Mouse (Mus musculus) liver, postnatal 0 days (tissue): ENCODE data around the gene Zbtb3. TPM values are rescaled to one million over a fixed set of nuclear protein-coding genes. Genes with fewer than 3 reads are reported as not detected.
"Not testable (repeated sequence)": the region's sequence is repeated elsewhere in the genome, so short reads cannot be mapped to it uniquely, and the experiment has no call there.

ENCODE experiments used
- ATAC-seq: fragments of 200-750 bp; cut with Nextera tagmentation; 2 replicates; pipeline ENCODE4 v1.8.0; 2017; ENCODE audit warnings: mild to moderate bottlenecking, moderate library complexity
- DNase-seq: peaks from one replicate; pipeline ENCODE4 v3.0.0-alpha.2; 2016
- H3K27ac ChIP-seq: fragments of 300-500 bp; sonication (generic); 2 replicates; pipeline ENCODE4 v1.5.1; 2014; ENCODE audit warnings: antibody characterized with exemption, moderate library complexity, mild to moderate bottlenecking, low read depth
- H3K27me3 ChIP-seq: fragments of 300-500 bp; sonication (generic); 2 replicates; pipeline ENCODE4 v1.6.1; 2014; ENCODE audit warnings: low read length, control low read depth, mixed read lengths; ENCODE audit not compliant: insufficient read depth
- H3K36me3 ChIP-seq: fragments of 300-500 bp; sonication (generic); replicated peaks from 2 replicates; pipeline ENCODE4 v1.6.1; 2014; ENCODE audit warnings: mild to moderate bottlenecking, control low read depth, low read length, moderate library complexity, mixed read lengths; ENCODE audit not compliant: insufficient read depth
- H3K4me1 ChIP-seq: fragments of 300-500 bp; sonication (generic); 2 replicates; pipeline ENCODE4 v1.6.1; 2014; ENCODE audit warnings: antibody characterized with exemption, mild to moderate bottlenecking, control low read depth; ENCODE audit not compliant: insufficient read depth
- H3K4me2 ChIP-seq: fragments of 300-500 bp; sonication (generic); 2 replicates; pipeline ENCODE4 v1.6.1; 2014; ENCODE audit warnings: low read depth, mild to moderate bottlenecking, low read length, moderate library complexity, mixed read lengths
- H3K4me3 ChIP-seq: fragments of 300-500 bp; sonication (generic); 2 replicates; pipeline ENCODE4 v1.5.1; 2014; ENCODE audit warnings: low read depth, low read length
- H3K9ac ChIP-seq: fragments of 300-500 bp; sonication (generic); replicated peaks from 2 replicates; pipeline ENCODE4 v1.6.1; 2014; ENCODE audit warnings: mild to moderate bottlenecking, moderate library complexity
- H3K9me3 ChIP-seq: fragments of 300-500 bp; sonication (generic); 2 replicates; pipeline ENCODE4 v1.6.1; 2016; ENCODE audit warnings: mild to moderate bottlenecking, control low read depth, low read length, mixed read lengths
- CTCF ChIP-seq: sonication (generic); IDR thresholded peaks from 2 replicates; pipeline ENCODE4 v1.5.1; 2016; ENCODE audit warnings: antibody characterized with exemption, low read depth
- EP300 ChIP-seq: IDR thresholded peaks from 2 replicates; pipeline ENCODE4 v1.6.1; 2016; ENCODE audit warnings: antibody characterized with exemption, low read depth, mild to moderate bottlenecking
- WGBS: fragments of 180-500 bp; shearing (Covaris S2); extraction: QIAGEN DNeasy Blood & Tissue Kit; methylation state at CpG from one replicate; pipeline ENCODE4 v1.1.7; 2014; ENCODE audit not compliant: insufficient replicate concordance; 5-methylcytosine and 5-hydroxymethylcytosine counted together
- polyA plus RNA-seq: library from polyadenylated mRNA; unstranded; fragments of >200 nt; fragmentation: Nextera tagmentation; extraction: Ambion mirVana; gene quantifications from 2 replicates; pipeline ENCODE4 v1.2.1, GENCODE M21; 2015

The Zbtb3 gene
- polyA plus RNA-seq, 1 experiment from 2014 or later, result 0.82 TPM

DNA sequence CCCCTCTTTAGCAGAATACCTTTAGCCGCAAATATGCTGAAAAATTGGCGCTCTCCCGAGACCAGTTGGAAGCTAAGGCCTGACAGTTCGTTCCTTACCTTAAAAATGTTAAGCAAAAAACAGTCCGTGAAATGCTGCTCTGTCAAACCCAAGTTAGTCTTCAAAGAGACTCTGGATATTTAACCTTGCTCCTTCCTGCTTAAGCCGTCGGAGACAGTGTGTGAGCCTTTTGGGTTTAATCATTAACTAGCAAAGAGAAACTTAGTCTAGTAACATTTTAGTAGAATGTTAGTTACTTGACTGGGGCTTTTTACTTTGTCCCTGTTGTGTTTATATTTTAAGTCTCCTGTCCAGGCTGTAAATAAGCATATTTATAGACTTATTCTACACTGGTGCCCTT lies 18.8 kb downstream of the Zbtb3 start:
- Histone ChIP-seq H3K27me3 (no peaks in the 10 kb centered on the region), H3K9ac (peak overlapping the region; percentile 94), H3K27ac (peak overlapping the region; percentile 99), H3K4me1 (peaks cover 22% of the 10 kb centered on the region), H3K4me3 (peak overlapping the region; percentile 98), H3K4me2 (peak overlapping the region; percentile 87), H3K9me3 (no peaks in the 10 kb centered on the region), H3K36me3 (peaks cover 33% of the 10 kb centered on the region)
- 0% methylated on average over 7 of the region's 7 CpGs for WGBS
- DNase-seq (no peak), ATAC-seq (no peak)
- TF ChIP-seq CTCF (no peak), EP300 (no peak)

DNA sequence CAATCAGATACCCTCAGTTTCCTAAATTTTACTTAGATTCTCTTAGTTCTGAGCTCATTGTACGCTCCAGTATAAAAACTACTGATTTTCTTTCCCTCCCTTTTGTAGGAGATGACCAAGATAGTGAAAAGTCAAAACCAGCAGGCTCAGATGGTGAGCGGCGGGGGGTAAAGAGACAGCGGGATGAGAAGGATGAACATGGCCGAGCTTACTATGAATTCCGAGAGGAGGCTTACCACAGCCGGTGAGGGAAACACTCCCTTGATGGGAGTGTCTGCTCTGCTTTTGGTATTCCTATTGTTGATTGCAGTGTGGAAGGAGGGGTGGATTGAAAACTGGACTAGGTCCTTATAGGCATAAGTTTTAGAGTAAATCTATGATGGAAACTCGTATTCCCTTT lies 20.3 kb downstream of the Zbtb3 start:
- Histone ChIP-seq H3K36me3 (peaks cover 49% of the 10 kb centered on the region), H3K9ac (peak overlapping the region; percentile 94; the same call in 1 of the 2 replicates)
- no peak for ATAC-seq

DNA sequence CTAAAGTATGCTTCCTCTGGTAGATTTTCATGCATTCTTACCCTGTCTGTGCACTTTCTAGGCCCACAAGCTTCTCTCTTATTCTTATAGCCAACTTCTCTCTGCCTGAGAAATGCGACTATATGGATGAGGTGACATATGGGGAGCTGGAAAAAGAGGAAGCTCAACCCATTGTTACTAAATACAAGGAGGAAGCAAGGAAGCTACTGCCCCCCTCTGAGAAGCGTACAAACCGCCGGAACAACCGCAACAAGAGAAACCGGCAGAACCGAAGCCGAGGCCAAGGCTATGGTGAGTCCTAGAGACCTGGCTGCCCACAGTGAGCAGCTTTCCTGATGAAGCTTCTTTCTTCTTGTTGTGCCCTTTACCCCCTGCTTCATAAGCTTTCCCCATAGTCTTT lies 27.3 kb downstream of the Zbtb3 start, which contains the start of gene AC129217.1:
Gene AC129217.1 (plus strand): TSS at position 114 of the 400 bp plus-strand sequence.
- ATAC-seq (peak; percentile 33; the same call in 1 of the 2 replicates), DNase-seq (no peak)
- peaks cover 97% of the 10 kb centered on the region for H3K36me3 ChIP-seq
- peak within 1 kb of the TSS; percentile 15; the same call in 1 of the 2 replicates for H3K4me2 ChIP-seq
- no peaks in the 10 kb centered on the region for H3K4me1 ChIP-seq
- H3K9me3 ChIP-seq, result no peaks in the 10 kb centered on the region
- 46% methylated on average over 8 of the region's 8 CpGs for WGBS
- peak within 1 kb of the TSS; percentile 44 for H3K27ac ChIP-seq
- H3K27me3 ChIP-seq, result no peaks in the 10 kb centered on the region
- no peak within 1 kb of the TSS; the same call in 1 of the 2 replicates for H3K9ac ChIP-seq
- H3K4me3 ChIP-seq, result no peak within 1 kb of the TSS
- TF ChIP-seq EP300 (no peak), CTCF (no peak)

More for the DNA sequence above, 20.3 kb downstream of the Zbtb3 start:
- Histone ChIP-seq H3K27ac (no peak overlapping the region), H3K4me1 (peaks cover 21% of the 10 kb centered on the region), H3K9me3 (no peaks in the 10 kb centered on the region), H3K27me3 (no peaks in the 10 kb centered on the region), H3K4me2 (peak overlapping the region; percentile 87), H3K4me3 (peak overlapping the region; percentile 98)
- TF ChIP-seq CTCF (no peak), EP300 (no peak)
- DNase-seq, result no peak
- 80% methylated on average over 8 of the region's 8 CpGs for WGBS

GRCm38 (mm10) chr19:8830664-8831063 lies 28.3 kb downstream of the Zbtb3 start:
- no peak for TF ChIP-seq EP300
- TF ChIP-seq CTCF, result no peak
- ATAC-seq, result no peak
- WGBS, result 95% methylated on average over 8 of the region's 8 CpGs
- Histone ChIP-seq H3K4me2 (no peak overlapping the region), H3K27ac (no peak overlapping the region), H3K4me3 (no peak overlapping the region), H3K9me3 (no peaks in the 10 kb centered on the region), H3K4me1 (no peaks in the 10 kb centered on the region), H3K9ac (no peak overlapping the region; the same call in 1 of the 2 replicates), H3K27me3 (no peaks in the 10 kb centered on the region), H3K36me3 (peaks cover 92% of the 10 kb centered on the region)
- no peak for DNase-seq

GRCm38 (mm10) chr19:8831262-8831661 lies 28.9 kb downstream of the Zbtb3 start:
- DNase-seq (no peak), ATAC-seq (no peak)
- peak; percentile 16 for TF ChIP-seq CTCF
- no peak for TF ChIP-seq EP300
- Histone ChIP-seq H3K4me2 (no peak overlapping the region), H3K9me3 (no peaks in the 10 kb centered on the region), H3K36me3 (peaks cover 89% of the 10 kb centered on the region), H3K9ac (no peak overlapping the region), H3K4me1 (no peaks in the 10 kb centered on the region), H3K27me3 (no peaks in the 10 kb centered on the region), H3K27ac (no peak overlapping the region), H3K4me3 (no peak overlapping the region)
- WGBS, result 86% methylated on average over 11 of the region's 11 CpGs

DNA sequence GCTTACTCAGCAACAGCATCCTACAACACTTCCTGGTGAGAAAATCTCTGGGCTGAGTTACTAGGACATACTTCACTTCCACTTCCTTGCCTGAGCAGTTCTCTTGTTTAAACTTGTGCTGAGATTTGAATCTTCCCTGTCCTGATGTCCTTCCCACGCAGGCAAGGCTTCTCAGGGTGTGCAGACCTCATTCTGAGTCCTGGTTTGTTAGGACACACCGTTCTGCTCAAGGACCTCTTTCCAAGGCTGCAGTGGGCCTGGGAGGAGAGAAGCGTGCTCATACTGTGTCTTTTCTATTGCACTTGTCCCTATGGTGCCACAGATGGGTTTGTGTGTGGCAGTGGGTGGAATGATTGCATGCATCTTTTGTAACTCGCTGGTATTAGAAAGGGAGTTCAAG lies 30.6 kb downstream of the Zbtb3 start:
- Histone ChIP-seq H3K27ac (no peak overlapping the region), H3K9me3 (no peaks in the 10 kb centered on the region), H3K4me3 (no peak overlapping the region), H3K27me3 (no peaks in the 10 kb centered on the region), H3K4me2 (no peak overlapping the region), H3K9ac (no peak overlapping the region), H3K36me3 (peaks cover 72% of the 10 kb centered on the region), H3K4me1 (peaks cover 4% of the 10 kb centered on the region)
- no peak for ATAC-seq
- TF ChIP-seq EP300 (no peak), CTCF (no peak)
- DNase-seq, result no peak
- 87% methylated on average over 4 of the region's 4 CpGs for WGBS

DNA sequence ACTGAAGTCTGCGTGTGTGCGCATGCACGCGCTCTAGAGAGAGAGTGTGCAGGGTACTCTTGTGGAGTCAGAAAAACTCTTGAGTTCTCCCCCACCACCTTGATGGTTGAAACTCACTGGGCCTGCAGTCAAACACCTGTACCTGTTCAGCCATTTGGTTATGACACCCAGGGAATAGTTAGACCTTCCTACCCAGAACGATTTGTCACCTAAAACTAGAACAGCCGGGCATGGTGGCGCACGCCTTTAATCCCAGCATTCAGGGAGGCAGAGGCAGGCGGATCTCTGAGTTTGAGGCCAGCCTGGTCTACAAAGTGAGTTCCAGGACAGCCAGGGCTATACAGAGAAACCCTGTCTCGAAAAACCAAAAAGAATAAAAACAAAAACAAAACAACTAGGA lies 34.0 kb downstream of the Zbtb3 start:
- H3K4me2 ChIP-seq, H3K9ac ChIP-seq, H3K27me3 ChIP-seq, H3K4me3 ChIP-seq, H3K27ac ChIP-seq, DNase-seq, ATAC-seq, H3K9me3 ChIP-seq: not testable (repeated sequence)
- Histone ChIP-seq H3K36me3 (peaks cover 39% of the 10 kb centered on the region), H3K4me1 (peaks cover 32% of the 10 kb centered on the region)
- WGBS, result 95% methylated on average over 10 of the region's 10 CpGs
